ENCODE assay signal across 8 mouse cellular contexts in the genomic region with DNA sequence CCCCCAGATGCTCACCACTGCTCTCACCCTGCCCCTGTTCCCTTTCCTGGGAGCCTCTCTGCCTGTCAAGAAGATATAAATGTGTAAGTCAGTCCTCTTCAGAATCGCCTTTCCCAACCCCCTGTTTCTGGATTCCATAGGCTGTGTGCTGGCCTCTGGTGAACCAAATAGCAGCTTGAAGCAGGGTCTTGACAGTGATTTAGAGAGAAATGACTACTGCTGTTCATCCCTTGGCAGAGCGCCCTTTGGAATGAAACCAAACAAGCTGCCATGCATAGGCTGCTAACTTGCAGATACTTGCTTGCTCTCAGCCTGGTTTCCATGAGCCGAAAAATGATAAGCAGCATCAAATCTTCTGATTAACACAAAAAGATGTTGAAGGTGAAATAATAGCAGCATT.
A peak's percentile ranks its signal among the peaks of the same experiment; 100 is the strongest.
DNase-seq lines count a peak whose midpoint lies in the region; ATAC-seq lines count a peak whose summit lies in the region.

No protein-coding gene starts in this region.

- 51% methylated on average over 3 of the region's 3 CpGs for WGBS in hindbrain, embryonic 13.5 days
- 59% methylated on average over 3 of the region's 3 CpGs for WGBS in hindbrain, embryonic 10.5 days

- no peak overlapping the region for H3K9ac ChIP-seq in hindbrain, embryonic 13.5 days

- no peak for DNase-seq in hindbrain, embryonic 10.5 days (ENCODE audit: low spot score)
- DNase-seq in adipocyte (ENCODE audit: low spot score) = peak; percentile 5
- DNase-seq in cerebellum, adult 9-11 months = peak; percentile 37
- DNase-seq in kidney, postnatal 36 days = peak; percentile 9 to 39
- peak; percentile 15 to 34 for DNase-seq in lung, postnatal 4 days
- no peak for DNase-seq in heart, adult 18-20 months

- no peaks in the 10 kb centered on the region for H3K36me3 ChIP-seq in hindbrain, embryonic 13.5 days
- no peaks in the 10 kb centered on the region for H3K36me3 ChIP-seq in hindbrain, embryonic 10.5 days

- H3K27ac ChIP-seq in hindbrain, embryonic 13.5 days = no peak overlapping the region
- H3K27ac ChIP-seq in hindbrain, embryonic 10.5 days = no peak overlapping the region

- no peak overlapping the region for H3K4me2 ChIP-seq in hindbrain, embryonic 13.5 days

- 0 out of 2 replicates have a peak, but pooled peaks have one; percentile 32 for ATAC-seq in hindbrain, embryonic 13.5 days (ENCODE audit: low FRiP score)
- ATAC-seq in inflammation-experienced regulatory T-cells, adult 6 months = no peak

- no peak overlapping the region for H3K4me3 ChIP-seq in hindbrain, embryonic 13.5 days
- no peak overlapping the region for H3K4me3 ChIP-seq in hindbrain, embryonic 10.5 days

- H3K4me1 ChIP-seq in hindbrain, embryonic 13.5 days (replicated peaks) = peaks cover 5% of the 10 kb centered on the region; the same call in 1 of the 2 replicates
- H3K4me1 ChIP-seq in hindbrain, embryonic 10.5 days (replicated peaks) = no peaks in the 10 kb centered on the region

- no peaks in the 10 kb centered on the region for H3K9me3 ChIP-seq in hindbrain, embryonic 13.5 days
- no peaks in the 10 kb centered on the region for H3K9me3 ChIP-seq in hindbrain, embryonic 10.5 days

- no peaks in the 10 kb centered on the region for H3K27me3 ChIP-seq in hindbrain, embryonic 13.5 days
- H3K27me3 ChIP-seq in hindbrain, embryonic 10.5 days (ENCODE audit: insufficient read depth, poor library complexity, severe bottlenecking) = no peaks in the 10 kb centered on the region

Comparison
In these comparisons a context has a peak if more than half of its experiments do, and no peak if none do; other contexts are left out.
1. DNase-seq: peak in adipocyte (single experiment), cerebellum, adult 9-11 months (single experiment), kidney, postnatal 36 days (2 of 2) and lung, postnatal 4 days (2 of 2); none in hindbrain, embryonic 10.5 days (single experiment) and heart, adult 18-20 months (0 of 2).